Mouse (Mus musculus) liver, embryonic 11.5 days (tissue): ENCODE data around the gene Nr6a1. TPM values are rescaled to one million over a fixed set of nuclear protein-coding genes. Genes with fewer than 3 reads are reported as not detected.

Experiments
- ATAC-seq: fragments of 200-750 bp; cut with Nextera tagmentation; replicated peaks from 2 replicates; pipeline ENCODE4 v1.8.0; 2017; ENCODE audit warnings: moderate number of reproducible peaks, mild to moderate bottlenecking, moderate TSS enrichment, moderate library complexity; ENCODE audit not compliant: low FRiP score
- DNase-seq: peaks from one replicate; pipeline ENCODE4 v3.0.0-alpha.2; 2017; ENCODE audit warnings: low spot score
- H3K27ac ChIP-seq: fragments of 300-500 bp; sonication (generic); 2 replicates; pipeline ENCODE4 v1.5.1; 2014; ENCODE audit warnings: mild to moderate bottlenecking, low read depth, low read length, control low read depth
- H3K27me3 ChIP-seq: fragments of 300-500 bp; sonication (generic); replicated peaks from 2 replicates; pipeline ENCODE4 v1.6.1; 2014; ENCODE audit warnings: low read length, mixed read lengths; ENCODE audit not compliant: control insufficient read depth, insufficient read depth
- H3K36me3 ChIP-seq: fragments of 300-500 bp; sonication (generic); 2 replicates; pipeline ENCODE4 v1.6.1; 2014; ENCODE audit warnings: mild to moderate bottlenecking, low read length, moderate library complexity, mixed read lengths; ENCODE audit not compliant: control insufficient read depth, insufficient read depth
- H3K4me1 ChIP-seq: fragments of 300-500 bp; sonication (generic); replicated peaks from 2 replicates; pipeline ENCODE4 v1.6.1; 2014; ENCODE audit warnings: low read length, mixed read lengths; ENCODE audit not compliant: control insufficient read depth, insufficient read depth
- H3K4me2 ChIP-seq: fragments of 300-500 bp; sonication (generic); 2 replicates; pipeline ENCODE4 v1.6.1; 2014; ENCODE audit warnings: mild to moderate bottlenecking, control low read depth, moderate library complexity
- H3K4me3 ChIP-seq: fragments of 300-500 bp; sonication (generic); 2 replicates; pipeline ENCODE4 v1.5.1; 2014; ENCODE audit warnings: low read depth, low read length, control low read depth
- H3K9ac ChIP-seq: fragments of 300-500 bp; sonication (generic); 2 replicates; pipeline ENCODE4 v1.6.1; 2014; ENCODE audit warnings: low read depth, low read length, control low read depth
- H3K9me3 ChIP-seq: fragments of 300-500 bp; sonication (generic); 2 replicates; pipeline ENCODE4 v1.6.1; 2016; ENCODE audit warnings: low read length, inconsistent platforms, mixed read lengths; ENCODE audit not compliant: control insufficient read depth
- WGBS: fragments of 180-500 bp; shearing (Covaris S2); extraction: QIAGEN DNeasy Blood & Tissue Kit; methylation state at CpG from one replicate; pipeline ENCODE4 v1.1.7; 2014; 5-methylcytosine and 5-hydroxymethylcytosine counted together
- polyA plus RNA-seq: library from polyadenylated mRNA; unstranded; fragments of >200 nt; fragmentation: Nextera tagmentation; extraction: Ambion mirVana; gene quantifications from 2 replicates; pipeline ENCODE4 v1.2.1, GENCODE M21; 2014

Nr6a1 gene
- polyA plus RNA-seq, 1 experiment from 2014 or later, result 5.1 TPM

DNA sequence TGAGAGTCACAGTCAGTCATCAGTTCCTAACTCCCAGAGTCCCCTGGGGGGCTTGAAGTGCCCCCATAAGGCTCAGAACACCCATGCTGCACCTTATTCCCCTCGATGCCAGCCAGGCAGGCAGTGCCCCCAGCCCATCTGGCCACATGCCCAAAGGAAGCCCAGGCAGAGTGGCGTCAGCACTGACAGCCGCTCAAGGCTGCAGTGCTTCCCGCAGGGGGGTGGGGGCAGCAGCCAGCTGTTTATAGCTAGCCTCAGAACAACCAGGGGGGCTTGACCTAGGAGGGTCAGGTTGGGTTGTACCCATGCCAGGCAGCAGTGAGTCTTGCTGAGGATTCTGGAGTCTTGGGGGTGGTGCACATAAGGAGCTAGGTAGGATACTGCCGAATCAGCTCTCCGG is 220.8 kb downstream of the Nr6a1 start:
- no peak for DNase-seq
- H3K9ac ChIP-seq, result no peak overlapping the region
- H3K27me3 ChIP-seq, result peaks cover 88% of the 10 kb centered on the region
- H3K4me3 ChIP-seq, result no peak overlapping the region
- H3K27ac ChIP-seq, result no peak overlapping the region
- H3K4me1 ChIP-seq, result peaks cover 4% of the 10 kb centered on the region; the same call in 1 of the 2 replicates
- ATAC-seq, result no peak
- 38% methylated on average over 6 of the region's 6 CpGs for WGBS
- H3K4me2 ChIP-seq, result no peak overlapping the region
- no peaks in the 10 kb centered on the region for H3K36me3 ChIP-seq
- H3K9me3 ChIP-seq, result no peaks in the 10 kb centered on the region

DNA sequence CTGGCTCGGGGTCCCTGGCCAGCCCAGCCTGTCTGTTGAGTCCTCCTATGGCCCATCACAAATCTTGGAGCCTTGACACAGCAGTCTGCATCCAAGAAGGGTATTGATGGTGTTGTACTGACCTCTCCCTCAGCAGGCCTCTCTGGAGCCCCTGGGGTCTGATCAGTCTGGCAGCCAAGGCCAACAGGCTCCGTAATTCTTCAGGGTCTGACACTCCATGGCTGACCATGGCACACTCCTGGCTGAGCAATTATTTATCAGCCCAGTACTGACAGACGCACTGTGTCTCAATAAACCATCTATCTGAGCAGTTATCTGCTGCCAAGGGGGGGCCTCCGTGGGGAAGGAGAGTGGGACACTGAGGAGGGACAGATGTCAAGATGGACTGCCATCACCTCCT is 222.5 kb downstream of the Nr6a1 start:
- H3K4me3 ChIP-seq, result no peak overlapping the region
- 0 out of 2 replicates have a peak, but pooled peaks cover 2% of the 10 kb centered on the region for H3K4me1 ChIP-seq
- no peaks in the 10 kb centered on the region for H3K36me3 ChIP-seq
- no peak overlapping the region for H3K27ac ChIP-seq
- H3K27me3 ChIP-seq, result peaks cover 78% of the 10 kb centered on the region
- ATAC-seq, result no peak
- 62% methylated on average over 4 of the region's 4 CpGs for WGBS
- H3K9ac ChIP-seq, result no peak overlapping the region
- H3K9me3 ChIP-seq, result no peaks in the 10 kb centered on the region
- H3K4me2 ChIP-seq, result no peak overlapping the region
- no peak for DNase-seq

DNA sequence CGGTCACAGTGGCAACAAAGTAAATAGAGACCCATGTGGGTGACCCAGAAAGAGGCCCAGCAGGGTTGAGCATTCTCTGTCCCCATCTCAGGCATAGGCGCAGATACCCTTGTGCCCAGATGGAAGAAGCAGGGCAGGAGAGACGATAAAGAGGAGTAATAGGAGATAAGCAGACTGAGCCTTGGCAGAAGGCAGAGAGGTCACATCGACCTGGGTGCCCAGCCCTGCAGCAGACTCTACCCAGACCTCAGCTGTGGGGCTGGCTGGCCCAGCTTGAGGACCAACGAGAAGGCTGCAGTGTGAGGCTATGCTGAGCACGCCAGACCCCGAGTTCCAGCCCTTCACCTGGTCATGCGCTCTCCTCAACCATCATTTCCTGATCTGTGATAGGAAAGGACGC is 223.2 kb downstream of the Nr6a1 start:
- no peak overlapping the region for H3K4me3 ChIP-seq
- ATAC-seq (no peak), DNase-seq (no peak)
- H3K36me3 ChIP-seq, result no peaks in the 10 kb centered on the region
- 0 out of 2 replicates have a peak, but pooled peaks cover 2% of the 10 kb centered on the region for H3K4me1 ChIP-seq
- H3K4me2 ChIP-seq, result no peak overlapping the region
- no peaks in the 10 kb centered on the region for H3K9me3 ChIP-seq
- WGBS, result 68% methylated on average over 9 of the region's 9 CpGs
- no peak overlapping the region for H3K27ac ChIP-seq
- H3K27me3 ChIP-seq, result peaks cover 74% of the 10 kb centered on the region
- H3K9ac ChIP-seq, result no peak overlapping the region

DNA sequence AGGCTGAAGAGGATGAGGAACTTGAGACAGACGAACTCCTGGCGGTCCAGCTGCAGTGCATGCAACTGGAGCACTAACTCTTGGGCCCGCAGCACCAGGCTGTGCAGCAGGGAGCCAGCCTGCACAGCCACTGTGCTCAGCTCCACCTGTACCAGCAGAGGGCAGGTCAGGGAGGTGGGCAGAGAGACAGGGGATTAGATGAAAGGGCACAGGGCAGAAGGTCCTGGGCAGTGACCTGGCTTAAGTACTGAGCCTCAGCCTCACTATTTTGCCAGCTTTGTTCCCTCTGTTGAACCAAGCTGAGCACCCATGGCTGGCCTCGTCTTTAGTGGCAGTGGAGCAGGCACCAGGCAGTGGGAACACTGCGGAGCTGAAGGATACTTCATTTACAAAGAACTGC is 227.3 kb downstream of the Nr6a1 start:
- peaks cover 49% of the 10 kb centered on the region for H3K27me3 ChIP-seq
- H3K36me3 ChIP-seq, result no peaks in the 10 kb centered on the region
- no peak overlapping the region for H3K9ac ChIP-seq
- 60% methylated on average over 5 of the region's 5 CpGs for WGBS
- ATAC-seq, result no peak
- H3K4me2 ChIP-seq, result no peak overlapping the region
- H3K4me3 ChIP-seq, result no peak overlapping the region
- no peaks in the 10 kb centered on the region for H3K9me3 ChIP-seq
- H3K27ac ChIP-seq, result no peak overlapping the region
- 0 out of 2 replicates have a peak, but pooled peaks cover 2% of the 10 kb centered on the region for H3K4me1 ChIP-seq
- DNase-seq, result no peak

DNA sequence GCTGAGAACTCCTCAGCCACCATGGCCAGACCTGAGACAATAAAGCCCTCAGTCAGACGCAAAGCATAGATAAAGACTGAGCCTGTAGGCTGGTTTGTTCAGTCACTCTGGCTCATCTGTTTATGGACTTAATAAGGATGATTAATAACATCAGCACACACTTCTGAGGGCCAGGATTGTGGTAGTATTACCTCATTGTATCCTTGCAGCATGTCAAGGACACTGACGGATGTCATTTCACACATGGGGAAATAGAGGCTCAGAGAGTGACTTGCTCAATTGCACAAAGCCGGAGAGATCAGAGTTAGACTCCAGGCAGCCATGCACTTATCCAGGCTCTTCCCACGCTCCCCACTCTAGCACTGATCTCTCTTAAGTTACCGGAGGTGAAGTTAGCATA is 228.9 kb downstream of the Nr6a1 start:
- ATAC-seq (no peak), DNase-seq (no peak)
- no peak overlapping the region for H3K9ac ChIP-seq
- no peak overlapping the region for H3K4me2 ChIP-seq
- H3K27me3 ChIP-seq, result peaks cover 36% of the 10 kb centered on the region
- 79% methylated on average over 5 of the region's 5 CpGs for WGBS
- H3K4me3 ChIP-seq, result no peak overlapping the region
- no peak overlapping the region for H3K27ac ChIP-seq
- H3K4me1 ChIP-seq, result 0 out of 2 replicates have a peak, but pooled peaks cover 2% of the 10 kb centered on the region
- H3K9me3 ChIP-seq, result no peaks in the 10 kb centered on the region
- H3K36me3 ChIP-seq, result no peaks in the 10 kb centered on the region

DNA sequence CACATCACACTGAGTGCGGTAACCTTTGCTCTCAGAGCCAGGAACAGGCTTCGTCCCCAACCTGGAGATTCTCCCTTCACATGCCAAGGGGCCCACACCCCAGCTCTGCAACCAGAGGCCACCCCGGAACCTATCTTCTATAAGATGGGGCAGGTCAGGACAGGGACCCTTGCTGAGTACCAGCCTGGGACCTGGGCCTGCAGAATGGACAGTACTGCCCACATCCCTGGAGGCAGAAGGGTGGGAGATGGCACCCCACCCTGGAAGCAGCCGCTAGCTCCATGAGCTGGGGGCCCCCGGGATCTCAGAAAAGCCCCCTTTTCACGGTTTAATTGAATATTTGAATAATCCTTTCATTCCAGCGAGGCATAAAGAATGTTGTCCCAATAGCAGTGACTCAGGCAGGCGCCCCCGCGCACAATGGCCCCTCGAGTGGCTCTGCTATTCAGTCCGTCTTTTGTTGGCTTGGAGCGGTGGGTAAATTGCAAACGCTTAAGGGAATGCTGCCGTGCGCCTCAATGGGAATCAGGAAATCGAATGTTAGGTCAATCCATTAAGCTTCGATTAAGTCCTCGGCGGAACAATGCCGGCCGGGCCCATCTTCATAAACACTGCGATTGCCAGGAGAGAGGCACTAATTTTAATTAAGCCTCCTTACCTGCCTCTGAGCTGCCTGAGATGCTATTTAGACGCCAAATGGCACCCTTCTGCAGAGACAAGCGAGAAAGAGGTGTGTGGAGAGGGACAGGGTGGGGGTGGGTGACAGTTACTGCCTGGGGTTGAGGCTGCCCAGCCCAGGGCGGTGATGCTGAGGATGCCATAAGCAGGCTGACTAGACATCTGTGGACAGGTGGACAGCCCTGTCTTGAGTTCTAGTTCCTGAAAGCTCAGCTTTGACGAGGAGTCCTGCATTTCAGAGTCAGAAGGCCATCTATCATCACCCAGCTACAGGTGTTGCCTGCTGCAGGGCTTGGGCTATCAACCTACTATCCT is 230.1 kb downstream of the Nr6a1 start:
- 63% methylated on average over 27 of the region's 27 CpGs for WGBS
- H3K4me1 ChIP-seq, result 0 out of 2 replicates have a peak, but pooled peaks cover 2% of the 10 kb centered on the region
- no peak overlapping the region for H3K27ac ChIP-seq
- no peak overlapping the region for H3K4me2 ChIP-seq
- H3K9ac ChIP-seq, result no peak overlapping the region
- DNase-seq, result no peak
- ATAC-seq, result no peak
- H3K4me3 ChIP-seq, result no peak overlapping the region
- peaks cover 36% of the 10 kb centered on the region for H3K27me3 ChIP-seq
- H3K36me3 ChIP-seq, result no peaks in the 10 kb centered on the region
- no peaks in the 10 kb centered on the region for H3K9me3 ChIP-seq

DNA sequence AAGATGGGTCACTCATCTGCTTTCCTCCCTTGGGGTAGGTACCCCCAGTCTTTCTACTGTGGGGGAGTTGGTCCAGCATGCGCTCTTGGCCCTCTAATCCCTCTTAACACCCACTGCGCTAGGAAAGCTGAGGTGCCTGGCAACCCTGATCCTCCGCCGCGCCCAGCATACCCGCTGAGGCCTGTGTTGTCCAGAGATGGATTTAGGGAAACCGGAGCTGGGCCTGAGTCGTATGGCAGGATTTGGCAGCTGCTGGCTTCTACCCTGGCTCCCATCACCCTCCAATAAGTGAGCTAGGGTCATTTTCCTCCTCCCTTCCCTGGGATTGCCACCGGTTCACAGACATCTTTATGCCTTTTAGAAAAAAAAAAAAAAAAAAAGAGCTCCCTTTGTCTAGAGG is 231.7 kb downstream of the Nr6a1 start:
- H3K4me2 ChIP-seq, result no peak overlapping the region
- WGBS, result 76% methylated on average over 9 of the region's 9 CpGs
- H3K4me3 ChIP-seq, result no peak overlapping the region
- H3K9me3 ChIP-seq, result no peaks in the 10 kb centered on the region
- no peak overlapping the region for H3K9ac ChIP-seq
- no peaks in the 10 kb centered on the region for H3K36me3 ChIP-seq
- no peak for DNase-seq
- H3K27me3 ChIP-seq, result peaks cover 31% of the 10 kb centered on the region
- H3K4me1 ChIP-seq, result 0 out of 2 replicates have a peak, but pooled peaks cover 2% of the 10 kb centered on the region
- ATAC-seq, result no peak
- no peak overlapping the region for H3K27ac ChIP-seq

DNA sequence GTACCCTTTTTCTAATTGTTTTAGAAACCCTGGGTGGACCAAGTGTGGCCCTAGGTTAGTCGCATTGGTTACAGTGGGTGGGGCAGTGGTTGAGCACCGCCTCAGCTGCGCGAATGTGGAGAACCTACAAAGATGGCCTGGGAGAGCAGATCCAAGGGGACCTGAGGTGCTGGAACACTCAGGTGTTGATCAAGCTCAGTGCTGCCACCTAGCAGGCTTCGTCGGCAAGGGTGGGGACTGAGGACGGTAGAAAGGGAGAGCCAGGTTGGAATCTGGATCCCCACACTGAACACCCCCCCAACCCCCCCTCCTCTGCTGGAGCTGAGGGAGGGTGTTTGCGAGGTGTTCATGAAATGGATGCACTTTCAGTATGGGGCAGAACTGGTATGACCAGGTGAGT is 235.9 kb downstream of the Nr6a1 start:
- WGBS, result 12% methylated on average over 8 of the region's 8 CpGs
- DNase-seq, result no peak

DNA sequence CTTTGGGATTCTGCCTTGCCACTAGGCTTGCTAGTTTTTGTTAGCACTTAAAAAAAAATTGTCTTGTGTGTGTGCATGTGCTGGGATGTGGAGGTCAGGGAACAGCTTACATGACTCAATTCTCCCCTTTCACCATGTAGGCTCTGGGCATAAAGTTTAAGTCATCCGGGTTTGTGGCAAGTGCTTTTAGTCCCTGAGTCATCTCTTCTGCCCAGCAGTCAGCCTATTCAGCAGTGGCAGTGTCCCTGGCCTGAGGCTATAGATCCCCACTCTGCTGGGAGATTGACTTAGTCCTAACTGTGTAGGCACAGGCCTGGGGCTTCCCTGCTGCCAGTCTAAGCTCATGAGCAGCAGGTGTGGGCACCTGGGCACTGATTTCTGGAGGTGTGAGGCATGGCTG is 237.6 kb downstream of the Nr6a1 start:
- no peaks in the 10 kb centered on the region for H3K36me3 ChIP-seq
- H3K9me3 ChIP-seq, result no peaks in the 10 kb centered on the region
- no peaks in the 10 kb centered on the region for H3K4me1 ChIP-seq
- H3K4me2 ChIP-seq, result no peak overlapping the region
- H3K27me3 ChIP-seq, result peaks cover 25% of the 10 kb centered on the region
- DNase-seq (no peak), ATAC-seq (no peak)
- no peak overlapping the region for H3K4me3 ChIP-seq
- 64% methylated on average over 1 of the region's 1 CpGs for WGBS
- no peak overlapping the region for H3K9ac ChIP-seq
- no peak overlapping the region for H3K27ac ChIP-seq

More for the DNA sequence above, 235.9 kb downstream of the Nr6a1 start:
- H3K27me3 ChIP-seq, result peaks cover 31% of the 10 kb centered on the region
- H3K4me3 ChIP-seq, result no peak overlapping the region
- ATAC-seq, result no peak
- no peaks in the 10 kb centered on the region for H3K36me3 ChIP-seq
- no peaks in the 10 kb centered on the region for H3K4me1 ChIP-seq
- H3K9ac ChIP-seq, result no peak overlapping the region
- H3K27ac ChIP-seq, result no peak overlapping the region
- no peak overlapping the region for H3K4me2 ChIP-seq
- no peaks in the 10 kb centered on the region for H3K9me3 ChIP-seq
